Mouse (Mus musculus) frontal cortex, postnatal 10 days (tissue): ENCODE measurements around the gene Fem1a.

ENCODE experiments used
- DNase-seq, 2 experiments: peaks; one replicate each; pipeline ENCODE4 v3.0.0; 2022; ENCODE audit warnings: low spot score in 2 of 2, mixed read lengths in 1 of 2

Gene Fem1a

DNA sequence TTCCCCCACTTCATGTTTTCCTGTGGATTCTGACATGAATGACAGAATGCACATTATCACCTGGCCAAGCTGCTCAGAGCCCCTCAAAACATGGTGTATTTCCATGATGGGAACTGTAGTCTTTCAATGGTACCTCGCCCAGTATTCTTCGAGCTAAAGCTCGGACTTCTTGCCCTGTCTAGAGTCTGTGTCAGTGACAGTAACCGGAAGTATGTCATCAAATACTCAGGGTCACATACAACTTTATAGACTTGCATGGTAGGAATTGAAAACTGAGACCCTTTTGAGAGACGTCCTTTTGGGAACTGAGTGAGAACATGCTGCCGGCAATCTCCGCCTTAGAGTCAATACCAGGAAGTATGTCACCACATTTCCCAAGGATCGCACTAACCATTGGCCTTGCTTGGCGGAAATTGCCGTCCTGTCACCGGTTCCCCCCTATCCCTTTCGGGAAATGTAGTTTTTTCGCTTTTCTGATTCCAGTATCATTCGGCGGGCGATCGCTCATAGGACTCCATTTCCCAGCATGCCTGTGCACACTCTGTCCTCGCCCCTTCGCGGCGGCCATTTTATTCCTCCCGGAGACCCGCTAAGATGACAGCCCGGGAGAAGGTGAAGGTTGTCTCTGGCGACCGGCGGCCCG, at the start of gene Fem1a:
Fem1a (plus strand) TSS at position 572 of the 643 bp plus-strand sequence.
- DNase-seq: peak; percentile 93 to 95

DNA sequence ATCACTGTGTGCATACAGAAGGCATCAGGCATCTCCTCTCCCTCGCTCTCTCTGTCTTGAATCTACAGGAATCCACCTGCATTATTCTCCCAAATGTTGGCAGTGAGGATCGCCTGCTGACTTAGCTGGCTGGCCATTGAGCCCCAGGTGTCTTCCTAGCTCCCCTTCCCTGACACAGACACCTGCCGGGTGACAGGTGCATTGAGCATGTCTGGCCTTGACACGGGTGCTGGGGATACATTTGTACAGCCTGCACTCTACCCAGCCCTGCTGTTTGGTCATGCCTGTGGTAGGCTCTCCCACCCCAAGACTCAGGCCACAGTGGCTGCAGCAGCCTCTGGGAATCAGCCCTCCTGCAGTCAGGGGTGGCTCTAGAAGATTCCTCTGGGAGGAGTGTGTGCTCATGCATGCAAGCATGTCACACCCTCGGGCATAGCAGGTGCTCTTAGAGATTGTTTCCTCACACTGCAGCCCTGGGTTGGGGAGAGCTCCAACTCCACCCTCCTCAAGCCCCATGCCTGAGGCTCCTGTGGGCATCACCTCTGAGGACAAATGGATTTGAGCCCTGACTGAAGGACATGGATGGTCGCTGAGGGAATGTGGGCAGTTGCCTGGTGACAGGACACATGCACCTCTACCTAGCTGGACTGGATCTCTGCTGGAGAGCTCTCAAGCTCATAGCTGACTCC, 49.5 kb upstream of the Fem1a start:
- no peak for DNase-seq

GRCm38 (mm10) chr17:56207963-56208530, 48.6 kb upstream of the Fem1a start:
- no peak for DNase-seq

- no peak for DNase-seq
These were observed 47.8 kb upstream of the Fem1a start for GRCm38 (mm10) chr17:56208821-56209220.

DNA sequence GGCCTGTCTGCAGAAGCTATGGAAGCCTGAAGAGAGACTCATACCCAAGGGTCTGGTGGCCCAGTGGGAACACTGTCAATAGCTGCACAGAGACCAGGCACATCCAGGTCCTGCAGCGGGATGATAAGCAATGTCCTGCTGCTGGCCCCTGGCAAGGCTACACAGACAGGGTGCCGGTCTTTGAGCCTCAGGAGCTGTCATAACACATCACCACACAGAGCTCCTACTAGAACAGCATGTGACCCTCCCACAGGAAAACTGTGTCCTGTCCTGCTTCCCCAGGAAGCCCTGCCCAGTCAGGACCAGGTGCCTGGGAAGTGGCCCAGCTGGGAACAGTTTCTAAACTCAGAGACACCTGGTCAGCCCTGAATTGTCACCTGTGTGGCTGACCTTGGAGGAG, 45.5 kb upstream of the Fem1a start:
- DNase-seq: no peak

GRCm38 (mm10) chr17:56212676-56213075, 43.9 kb upstream of the Fem1a start:
- DNase-seq: no peak

DNA sequence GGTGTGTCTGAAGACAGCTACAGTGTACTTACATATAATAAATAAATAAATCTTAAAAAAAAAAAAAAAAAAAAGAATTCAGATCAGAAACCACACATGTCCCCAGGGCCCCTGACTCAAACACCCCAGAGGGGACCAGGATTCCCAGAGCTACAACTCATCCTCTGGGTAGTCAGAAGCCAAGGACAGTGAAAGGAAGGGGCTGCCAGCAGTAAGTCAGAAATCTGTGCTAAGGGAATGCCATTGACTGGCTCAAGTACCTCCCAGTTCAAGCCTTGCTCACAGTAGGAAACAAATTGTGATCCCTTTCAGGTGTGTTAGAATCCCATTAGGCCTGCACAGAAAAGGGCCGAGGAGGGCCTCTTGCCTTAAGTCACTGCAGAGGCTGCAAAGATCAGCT, 42.4 kb upstream of the Fem1a start:
- DNase-seq: no peak

DNA sequence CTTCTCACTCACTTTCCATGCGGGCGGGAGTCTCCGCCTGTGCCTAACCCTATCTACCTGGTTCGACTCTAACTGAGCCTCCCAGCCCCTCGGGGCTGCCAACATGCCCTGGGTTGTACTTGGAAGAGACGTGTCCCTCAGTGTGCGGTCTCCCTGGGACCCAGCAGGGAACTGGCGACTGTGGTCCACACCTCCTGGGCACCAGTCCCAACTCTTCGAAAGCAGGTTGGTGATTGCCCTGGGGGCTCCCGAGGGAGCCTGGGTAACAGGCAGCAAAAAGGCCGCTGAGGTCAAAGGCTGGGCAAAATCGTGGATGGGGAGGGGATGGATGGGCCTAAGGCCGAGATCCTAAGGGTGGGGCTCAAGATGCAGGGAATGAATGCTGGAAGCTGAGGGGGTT, 38.9 kb upstream of the Fem1a start:
- DNase-seq: no peak

DNA sequence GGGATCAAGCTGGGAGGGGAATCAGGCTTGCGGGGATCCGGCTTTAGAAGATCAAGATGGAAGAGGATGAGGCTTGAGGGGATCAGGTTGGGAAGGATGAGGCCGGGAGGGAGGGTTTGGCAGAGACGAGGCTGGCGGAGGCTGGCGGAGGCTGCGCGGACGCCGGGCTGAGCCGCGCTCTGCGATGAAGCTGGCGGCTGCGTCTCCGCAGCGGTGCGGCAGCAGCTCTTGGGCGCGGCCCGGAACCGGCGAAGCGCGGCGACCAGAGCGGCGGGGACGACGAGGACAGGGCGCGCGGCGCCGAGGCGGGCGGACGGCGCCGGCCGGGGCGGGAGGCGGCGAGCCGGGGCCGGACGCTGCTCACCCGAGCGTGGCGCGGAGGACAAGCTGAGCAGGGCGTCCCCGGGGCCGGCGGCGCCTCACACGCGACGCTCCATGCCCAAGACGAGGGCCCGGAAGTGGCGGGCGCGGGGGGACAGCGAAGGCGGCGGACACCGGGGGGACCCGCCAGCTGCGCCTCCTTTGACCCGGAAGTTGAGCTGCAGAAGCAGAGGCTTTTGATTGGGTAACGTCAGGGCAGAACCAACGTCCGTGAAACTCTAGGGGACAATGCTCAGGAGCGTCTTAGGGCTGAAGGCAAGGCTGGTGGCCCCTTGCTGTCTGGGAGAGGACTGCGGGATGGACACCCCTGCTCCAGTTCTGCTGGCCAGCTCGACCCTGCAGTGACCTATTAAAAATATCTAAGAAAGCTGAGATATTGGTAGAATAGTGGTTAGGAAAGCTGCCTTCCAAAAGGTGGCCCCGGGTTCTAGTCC, 38.0 kb upstream of the Fem1a start, which contains the start of gene Dpp9:
Dpp9 (minus strand) TSS at position 529 of the 815 bp plus-strand sequence.
- peak; percentile 90 to 92 for DNase-seq

GRCm38 (mm10) chr17:56219251-56219650, 37.4 kb upstream of the Fem1a start:
- DNase-seq: no peak

- DNase-seq: no peak
These were observed 36.8 kb upstream of the Fem1a start for GRCm38 (mm10) chr17:56219805-56220204.

DNA sequence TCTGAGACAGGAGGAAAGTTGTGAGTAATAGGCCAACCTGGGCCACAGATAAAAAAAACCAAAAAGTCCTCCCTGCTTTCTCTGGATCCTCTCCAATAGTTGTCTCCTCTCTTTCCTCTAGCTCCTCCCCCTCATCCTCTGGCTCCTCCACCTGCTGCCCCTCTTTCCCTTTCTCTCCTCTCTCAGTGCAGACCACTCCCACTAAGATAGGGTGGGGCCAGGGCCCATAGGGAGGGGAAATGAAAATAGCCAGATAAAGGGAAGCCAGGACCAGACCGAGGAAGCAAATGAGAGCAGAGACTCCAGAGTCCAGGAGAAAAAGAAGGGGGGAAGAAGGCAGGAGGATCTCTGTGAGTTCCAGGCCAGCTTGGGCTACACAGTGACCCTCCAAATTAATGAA, 31.7 kb upstream of the Fem1a start:
- DNase-seq: no peak

- DNase-seq: no peak
These were observed 30.0 kb upstream of the Fem1a start for GRCm38 (mm10) chr17:56226566-56226965.

- peak; percentile 68 to 85 for DNase-seq
These were observed 26.7 kb upstream of the Fem1a start for GRCm38 (mm10) chr17:56229943-56230342.

GRCm38 (mm10) chr17:56233389-56233788, 23.2 kb upstream of the Fem1a start:
- DNase-seq: no peak

- peak; percentile 84 to 90 for DNase-seq
These were observed 22.7 kb upstream of the Fem1a start for GRCm38 (mm10) chr17:56233818-56234469.

DNA sequence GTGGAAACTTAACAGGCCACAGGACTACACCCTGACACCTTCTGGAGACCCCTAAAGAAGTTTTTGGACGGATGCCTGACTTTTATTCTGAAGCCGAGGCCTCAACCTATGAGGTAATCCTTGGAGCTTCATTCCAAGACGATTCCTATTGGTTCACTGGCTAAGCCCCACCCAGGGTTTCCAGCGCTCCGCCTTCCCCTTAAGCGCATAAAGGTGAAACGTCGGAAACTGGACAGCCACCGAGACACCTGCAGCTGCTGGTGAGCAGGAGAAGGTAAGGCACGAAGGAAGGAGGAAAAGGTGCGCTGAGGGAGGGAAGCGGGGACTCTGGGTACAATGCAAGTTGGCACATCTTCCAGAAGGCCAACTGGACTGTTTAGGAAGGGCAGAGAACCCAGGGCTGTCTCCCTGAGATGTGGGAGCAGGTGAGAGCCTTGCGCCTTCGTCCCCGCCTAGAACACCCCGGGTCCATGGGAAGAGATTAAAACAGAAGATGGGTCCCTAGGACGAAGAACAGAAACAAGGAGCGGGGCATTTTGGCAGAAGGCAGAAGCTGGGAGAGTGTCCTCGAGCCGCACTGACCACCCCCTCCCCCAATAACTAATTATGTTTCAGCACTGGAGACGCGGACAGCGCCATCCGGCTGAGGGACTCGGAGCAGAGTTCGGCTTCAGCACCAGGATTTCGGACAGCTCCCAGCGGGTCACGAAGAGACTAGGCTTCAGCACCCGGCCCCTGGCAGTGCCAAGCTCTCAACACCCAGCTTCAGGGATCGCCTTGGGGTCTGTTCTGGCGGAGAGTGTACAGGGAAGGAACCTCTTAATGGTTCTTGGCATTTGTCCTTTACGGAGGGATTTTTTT, 14.8 kb upstream of the Fem1a start:
- DNase-seq: peak in 1 of 2 experiments; percentile 70

- no peak for DNase-seq
These were observed 11.0 kb upstream of the Fem1a start for GRCm38 (mm10) chr17:56245608-56246007.

DNA sequence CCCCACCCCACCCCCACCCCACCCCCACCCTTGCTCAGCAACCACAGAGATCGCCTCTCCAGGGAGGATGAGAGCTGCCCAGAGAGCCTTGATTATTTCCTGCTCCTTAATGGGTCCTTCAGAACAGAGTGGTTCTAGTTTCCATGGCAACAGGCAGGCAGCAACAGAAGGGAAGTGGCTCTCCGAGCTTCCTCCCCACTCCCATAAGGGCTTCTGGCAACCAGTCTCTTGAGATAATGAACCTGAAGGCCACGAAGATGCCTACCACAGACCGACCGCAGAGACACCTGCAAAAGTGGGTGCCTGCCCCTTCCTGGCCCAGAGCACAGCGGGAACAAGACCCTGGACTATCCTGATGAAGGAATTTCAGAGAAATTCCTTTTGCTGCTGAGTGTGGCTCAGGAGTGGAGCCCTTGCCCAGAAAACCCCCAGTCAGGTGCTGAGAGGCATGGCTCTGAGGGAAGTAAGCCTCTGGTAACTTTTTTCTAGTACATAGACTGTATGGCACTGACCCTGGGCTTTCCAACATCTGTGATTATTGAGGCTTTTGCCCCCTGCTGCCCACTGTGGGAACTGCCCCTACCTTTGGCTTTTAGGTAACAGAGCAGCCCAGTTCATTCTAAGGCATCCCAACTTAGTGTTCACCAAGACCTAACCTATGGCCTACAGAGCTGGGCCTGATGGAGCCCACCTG, 5.3 kb upstream of the Fem1a start:
- peak in 1 of 2 experiments; percentile 51 for DNase-seq

GRCm38 (mm10) chr17:56254695-56255094, 1.9 kb upstream of the Fem1a start:
- no peak for DNase-seq
